Mouse (Mus musculus) erythroblast, embryonic 14.5 days (primary cell): ENCODE results near the gene 4930518I15Rik.

Experiments
- GATA1 ChIP-seq: IDR thresholded peaks from 2 replicates; pipeline ENCODE4 v1.6.1; 2012; ENCODE audit warnings: low read length, inconsistent platforms, mixed read lengths
- TAL1 ChIP-seq: IDR thresholded peaks from 3 replicates; pipeline ENCODE4 v1.6.1; 2012; ENCODE audit warnings: low read length, inconsistent platforms, mixed read lengths

DNA sequence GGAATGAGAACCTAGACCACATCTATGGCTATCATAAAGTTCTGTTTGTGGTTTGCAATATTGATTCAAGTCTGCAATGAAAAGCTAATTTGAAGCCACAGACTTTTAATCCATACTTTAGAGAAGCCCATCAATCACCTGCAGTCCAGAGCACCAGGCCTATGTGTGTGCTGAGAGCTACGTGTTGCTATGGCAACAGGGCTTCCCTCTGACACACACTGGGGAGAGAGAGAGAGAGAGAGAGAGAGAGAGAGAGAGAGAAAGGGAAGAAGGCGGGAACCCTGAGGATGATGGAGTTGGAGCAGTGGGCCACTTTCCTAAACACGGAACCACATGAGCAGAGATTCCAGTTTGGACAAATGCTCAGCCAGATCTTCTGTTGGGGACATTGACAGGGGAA is 34.5 kb upstream of the 4930518I15Rik start:
- TF ChIP-seq GATA1 (no peak), TAL1 (no peak)
